Mouse (Mus musculus) kidney, embryonic 14.5 days (tissue): ENCODE results near the gene Zdhhc1. TPM values are rescaled to one million over a fixed set of nuclear protein-coding genes. Genes with fewer than 3 reads are reported as not detected.

Experiments
- ATAC-seq: fragments of 200-750 bp; cut with Nextera tagmentation; 2 replicates; pipeline ENCODE4 v1.8.0; 2017; ENCODE audit warnings: moderate number of reproducible peaks, mild to moderate bottlenecking, moderate TSS enrichment, moderate library complexity; ENCODE audit not compliant: low FRiP score, low TSS enrichment
- H3K27ac ChIP-seq: fragments of 300-500 bp; sonication (generic); 2 replicates; pipeline ENCODE4 v1.5.1; 2014; ENCODE audit warnings: low read depth, mild to moderate bottlenecking, low read length, moderate library complexity, mixed read lengths
- H3K27me3 ChIP-seq: fragments of 300-500 bp; sonication (generic); 2 replicates; pipeline ENCODE4 v1.6.1; 2014; ENCODE audit warnings: mild to moderate bottlenecking, low read length; ENCODE audit not compliant: control insufficient read depth, insufficient read depth
- H3K36me3 ChIP-seq: fragments of 300-500 bp; sonication (generic); 2 replicates; pipeline ENCODE4 v1.6.1; 2014; ENCODE audit warnings: low read length, mixed read lengths; ENCODE audit not compliant: control insufficient read depth, insufficient read depth
- H3K4me1 ChIP-seq: fragments of 300-500 bp; sonication (generic); 2 replicates; pipeline ENCODE4 v1.6.1; 2014; ENCODE audit warnings: low read length, mixed read lengths; ENCODE audit not compliant: control insufficient read depth, insufficient read depth
- H3K4me2 ChIP-seq: fragments of 300-500 bp; sonication (generic); replicated peaks from 2 replicates; pipeline ENCODE4 v1.6.1; 2014; ENCODE audit warnings: low read depth, mild to moderate bottlenecking, low read length
- H3K4me3 ChIP-seq: fragments of 300-500 bp; sonication (generic); 2 replicates; pipeline ENCODE4 v1.5.1; 2014; ENCODE audit warnings: mild to moderate bottlenecking, low read length
- H3K9ac ChIP-seq: fragments of 300-500 bp; sonication (generic); 2 replicates; pipeline ENCODE4 v1.6.1; 2014; ENCODE audit warnings: low read depth, mild to moderate bottlenecking, low read length, moderate library complexity
- H3K9me3 ChIP-seq: fragments of 300-500 bp; sonication (generic); 2 replicates; pipeline ENCODE4 v1.6.1; 2016; ENCODE audit warnings: low read length; ENCODE audit not compliant: control insufficient read depth
- WGBS: fragments of 180-500 bp; shearing (Covaris S2); extraction: QIAGEN DNeasy Blood & Tissue Kit; methylation state at CpG from one replicate; pipeline ENCODE4 v1.1.7; 2014; 5-methylcytosine and 5-hydroxymethylcytosine counted together
- polyA plus RNA-seq: library from polyadenylated mRNA; unstranded; fragments of >200 nt; fragmentation: Nextera tagmentation; extraction: Ambion mirVana; gene quantifications from 2 replicates; pipeline ENCODE4 v1.2.1, GENCODE M21; 2014

Zdhhc1 gene
- polyA plus RNA-seq, 1 experiment from 2014 or later = 37.3 TPM

- Histone ChIP-seq H3K27ac (peak overlapping the region; percentile 38; the same call in 1 of the 2 replicates), H3K4me3 (no peak overlapping the region), H3K9me3 (no peaks in the 10 kb centered on the region), H3K4me1 (peaks cover 21% of the 10 kb centered on the region), H3K4me2 (peak overlapping the region; percentile 21; the same call in 1 of the 2 replicates), H3K36me3 (no peaks in the 10 kb centered on the region), H3K9ac (peak overlapping the region; percentile 31; the same call in 1 of the 2 replicates), H3K27me3 (no peaks in the 10 kb centered on the region)
- 38% methylated on average over 12 of the region's 12 CpGs for whole genome bisulfite sequencing
- ATAC-seq = no peak
Observed at GRCm38 (mm10) chr8:105509997-105510735, 13.5 kb upstream of the Zdhhc1 start.

DNA sequence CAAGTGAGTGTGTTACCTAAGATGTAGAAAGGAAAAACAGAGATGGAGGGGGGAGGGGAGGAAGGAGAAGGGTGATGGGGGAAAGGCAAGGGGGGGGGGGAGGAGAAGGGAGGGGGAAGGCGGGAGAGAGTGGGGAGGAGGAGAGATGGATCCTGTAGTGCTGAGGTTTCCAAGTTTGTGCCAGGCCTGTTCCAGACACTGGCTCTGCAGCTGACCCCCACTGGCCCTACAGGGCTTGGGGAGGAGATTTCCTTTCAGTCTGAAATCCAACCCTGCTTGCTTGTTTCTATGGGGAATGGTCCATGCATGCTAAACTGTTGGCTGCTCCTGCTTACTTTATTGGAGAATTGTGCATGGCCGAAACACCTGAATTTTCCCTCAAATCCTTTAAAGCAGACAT, 12.1 kb upstream of the Zdhhc1 start:
- H3K36me3 ChIP-seq = no peaks in the 10 kb centered on the region
- H3K27ac ChIP-seq = peak overlapping the region; percentile 83
- peak overlapping the region; percentile 29 for H3K4me2 ChIP-seq
- WGBS = 14% methylated on average over 2 of the region's 2 CpGs
- H3K9ac ChIP-seq = peak overlapping the region; percentile 34; the same call in 1 of the 2 replicates
- H3K4me1 ChIP-seq = peaks cover 21% of the 10 kb centered on the region
- no peaks in the 10 kb centered on the region for H3K9me3 ChIP-seq
- H3K27me3 ChIP-seq = no peaks in the 10 kb centered on the region
- peak; percentile 94 for ATAC-seq
- H3K4me3 ChIP-seq = no peak overlapping the region

- H3K4me2 ChIP-seq = no peak overlapping the region
- 83% methylated on average over 6 of the region's 6 CpGs for WGBS
- H3K27me3 ChIP-seq = no peaks in the 10 kb centered on the region
- H3K9me3 ChIP-seq = no peaks in the 10 kb centered on the region
- H3K27ac ChIP-seq = no peak overlapping the region
- H3K4me1 ChIP-seq = peaks cover 21% of the 10 kb centered on the region
- no peaks in the 10 kb centered on the region for H3K36me3 ChIP-seq
- no peak for ATAC-seq
- H3K4me3 ChIP-seq = no peak overlapping the region
- H3K9ac ChIP-seq = no peak overlapping the region
Observed at GRCm38 (mm10) chr8:105506977-105507376, 10.3 kb upstream of the Zdhhc1 start.

DNA sequence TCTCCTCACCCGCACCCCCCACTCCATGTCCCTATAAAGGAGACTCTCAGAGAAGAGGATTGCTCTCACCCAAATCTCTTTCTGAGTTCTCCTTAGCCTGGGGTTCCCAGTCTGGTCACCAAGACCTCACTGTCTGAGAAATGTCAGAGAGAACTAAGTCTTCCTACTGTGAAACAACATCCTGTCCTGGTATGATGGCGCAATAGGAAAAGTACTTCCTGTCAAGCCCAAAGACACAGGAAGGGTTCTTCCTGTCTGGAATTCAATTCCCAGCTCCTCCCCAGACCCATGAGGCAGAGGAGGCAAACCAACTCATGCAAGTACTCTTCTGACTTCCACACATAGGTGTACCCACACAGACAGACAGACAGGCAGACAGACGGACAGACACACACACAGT, 7.9 kb upstream of the Zdhhc1 start:
- peaks cover 11% of the 10 kb centered on the region for H3K4me1 ChIP-seq
- no peaks in the 10 kb centered on the region for H3K27me3 ChIP-seq
- 80% methylated on average over 3 of the region's 3 CpGs for WGBS
- H3K4me3 ChIP-seq = no peak overlapping the region
- no peaks in the 10 kb centered on the region for H3K36me3 ChIP-seq
- ATAC-seq = no peak
- H3K9me3 ChIP-seq = no peaks in the 10 kb centered on the region
- H3K27ac ChIP-seq = no peak overlapping the region
- H3K9ac ChIP-seq = no peak overlapping the region
- H3K4me2 ChIP-seq = no peak overlapping the region

DNA sequence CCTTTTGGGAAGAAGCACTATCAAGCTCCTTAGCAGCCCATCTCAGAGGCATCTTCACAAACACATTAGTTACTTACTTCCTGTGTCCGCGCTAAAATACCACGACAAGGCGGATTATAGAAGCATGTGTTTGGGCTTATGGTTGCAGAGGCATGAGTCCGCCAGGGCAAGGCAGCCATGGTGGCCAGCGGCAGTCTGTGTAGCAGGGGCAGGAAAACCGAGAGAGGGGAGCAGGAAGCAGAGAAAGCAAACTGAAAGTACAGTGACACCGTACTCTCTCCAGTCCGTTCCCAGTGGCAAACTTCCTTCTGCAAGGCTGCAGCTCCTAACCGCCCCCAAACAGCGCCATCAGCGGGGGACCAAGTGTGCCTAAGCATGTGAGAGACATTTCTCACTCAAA, 3.1 kb upstream of the Zdhhc1 start:
- no peak overlapping the region for H3K27ac ChIP-seq

DNA sequence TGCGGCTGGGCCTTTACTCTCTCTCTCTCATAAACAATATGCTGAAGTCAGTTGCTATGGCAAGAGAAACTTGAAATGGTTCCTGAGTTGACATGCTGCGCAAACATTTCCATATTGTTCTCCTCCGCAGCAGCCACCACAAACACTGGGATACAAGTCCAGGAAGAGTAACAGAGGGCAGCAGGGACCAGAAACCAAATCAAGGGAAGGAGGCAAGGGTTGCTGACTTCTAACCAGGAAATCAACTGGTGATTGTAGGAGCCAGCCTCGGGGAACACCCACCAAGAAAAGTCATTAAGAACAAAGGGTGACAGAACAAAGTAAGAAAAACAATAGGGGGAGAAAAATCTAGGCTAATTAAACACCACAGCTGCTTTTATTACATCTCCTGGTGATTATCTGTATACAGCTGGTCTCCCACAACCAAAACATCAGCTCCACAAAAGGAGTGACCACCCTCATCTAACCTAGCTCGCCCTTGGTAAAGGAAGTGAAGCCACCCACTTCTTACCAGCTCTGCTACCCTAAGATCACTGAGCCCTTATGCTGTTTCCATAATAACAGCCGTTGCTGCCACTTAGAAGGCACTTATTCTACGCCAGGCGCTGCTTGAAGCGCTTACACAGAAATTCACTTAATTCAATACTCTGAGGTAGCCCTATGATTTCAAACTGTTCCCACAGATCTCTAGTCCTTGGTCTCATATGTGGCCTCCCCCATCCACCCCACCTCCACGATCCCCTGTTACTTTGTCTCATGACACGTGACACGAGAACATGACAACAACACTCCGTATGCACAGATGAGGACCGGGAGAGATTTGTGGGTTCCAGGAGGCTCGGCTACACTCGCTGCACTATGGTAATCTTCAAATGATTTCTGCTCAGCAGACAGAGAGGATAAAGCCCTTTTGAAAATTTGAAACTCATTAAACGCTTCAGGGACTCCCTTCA, 1.1 kb downstream of the Zdhhc1 start:
- no peak for ATAC-seq
- Histone ChIP-seq H3K9ac (peak overlapping the region; percentile 88; the same call in 1 of the 2 replicates), H3K4me3 (peak overlapping the region; percentile 64), H3K36me3 (no peaks in the 10 kb centered on the region), H3K27ac (peak overlapping the region; percentile 65), H3K27me3 (no peaks in the 10 kb centered on the region), H3K4me2 (peak overlapping the region; percentile 67), H3K4me1 (peaks cover 16% of the 10 kb centered on the region; the same call in 1 of the 2 replicates), H3K9me3 (no peaks in the 10 kb centered on the region)
- WGBS = 23% methylated on average over 17 of the region's 17 CpGs

More for the DNA sequence above, 3.1 kb upstream of the Zdhhc1 start:
- Histone ChIP-seq H3K4me2 (no peak overlapping the region), H3K9me3 (no peaks in the 10 kb centered on the region), H3K9ac (no peak overlapping the region), H3K27me3 (no peaks in the 10 kb centered on the region), H3K4me3 (no peak overlapping the region), H3K36me3 (no peaks in the 10 kb centered on the region), H3K4me1 (peaks cover 13% of the 10 kb centered on the region; the same call in 1 of the 2 replicates)
- ATAC-seq = no peak
- 80% methylated on average over 12 of the region's 12 CpGs for WGBS

DNA sequence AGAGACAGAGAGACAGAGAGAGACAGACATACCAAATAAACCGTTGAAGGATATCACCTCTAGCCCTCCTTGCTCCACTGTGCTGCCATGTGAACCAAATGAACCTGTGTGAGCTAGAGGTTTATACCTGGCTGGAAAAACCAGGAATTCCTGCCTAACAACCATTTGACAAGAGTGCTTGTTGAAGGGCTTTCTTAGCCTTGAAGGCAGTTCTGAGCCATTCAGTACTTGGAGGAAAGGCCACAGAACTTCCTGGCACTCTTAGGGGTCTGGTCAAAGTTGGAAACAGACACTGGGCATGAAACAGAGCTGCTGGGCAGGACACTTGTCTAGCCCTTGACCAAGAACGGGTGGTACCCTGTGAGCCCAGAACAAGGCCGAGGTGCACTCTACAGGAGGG, 2.1 kb downstream of the Zdhhc1 start:
- no peaks in the 10 kb centered on the region for H3K27me3 ChIP-seq
- no peak for ATAC-seq
- H3K9me3 ChIP-seq = no peaks in the 10 kb centered on the region
- no peak overlapping the region; the same call in 1 of the 2 replicates for H3K4me2 ChIP-seq
- no peaks in the 10 kb centered on the region for H3K36me3 ChIP-seq
- 64% methylated on average over 3 of the region's 3 CpGs for WGBS
- no peak overlapping the region for H3K4me3 ChIP-seq
- H3K27ac ChIP-seq = peak overlapping the region; percentile 20; the same call in 1 of the 2 replicates
- H3K9ac ChIP-seq = peak overlapping the region; percentile 28; the same call in 1 of the 2 replicates
- H3K4me1 ChIP-seq = peaks cover 16% of the 10 kb centered on the region; the same call in 1 of the 2 replicates

DNA sequence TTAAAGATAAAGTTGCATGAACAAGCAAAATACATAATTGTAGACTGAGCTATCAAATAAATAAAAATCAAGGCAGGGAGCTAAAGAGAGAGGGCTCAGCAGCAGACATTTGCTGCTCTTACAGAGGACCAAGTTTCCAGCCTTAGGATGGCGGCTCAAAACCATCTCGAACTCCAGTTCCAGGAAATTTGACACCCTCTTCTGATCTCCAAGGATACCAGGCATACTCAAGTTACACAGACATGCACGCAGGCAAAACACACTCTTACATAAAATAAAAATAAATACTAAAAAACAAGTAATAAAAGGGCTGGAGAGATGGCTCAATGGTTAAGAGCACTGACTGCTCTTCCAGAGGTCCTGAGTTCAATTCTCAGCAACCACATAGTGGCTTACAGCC, 3.2 kb downstream of the Zdhhc1 start:
- no peak overlapping the region for H3K4me2 ChIP-seq
- no peaks in the 10 kb centered on the region for H3K27me3 ChIP-seq
- no peak overlapping the region for H3K27ac ChIP-seq
- H3K36me3 ChIP-seq = no peaks in the 10 kb centered on the region
- peaks cover 16% of the 10 kb centered on the region; the same call in 1 of the 2 replicates for H3K4me1 ChIP-seq
- ATAC-seq = no peak
- 17% methylated on average over 3 of the region's 3 CpGs for WGBS
- no peaks in the 10 kb centered on the region for H3K9me3 ChIP-seq
- H3K9ac ChIP-seq = no peak overlapping the region
- H3K4me3 ChIP-seq = no peak overlapping the region
